Mouse (Mus musculus) limb, embryonic 15.5 days (tissue): ENCODE data around the gene Arhgap15. TPM values are rescaled to one million over a fixed set of nuclear protein-coding genes. Genes with fewer than 3 reads are reported as not detected.

ENCODE experiments used
- ATAC-seq: fragments of 200-750 bp; cut with Nextera tagmentation; 2 replicates; pipeline ENCODE4 v1.8.0; 2017; ENCODE audit warnings: low read depth, moderate TSS enrichment; ENCODE audit not compliant: insufficient number of reproducible peaks, low FRiP score, low TSS enrichment
- H3K27ac ChIP-seq: fragments of 300-500 bp; sonication (generic); 2 replicates; pipeline ENCODE4 v1.5.1; 2015; ENCODE audit warnings: moderate library complexity, mild to moderate bottlenecking, inconsistent platforms
- H3K27me3 ChIP-seq: fragments of 300-500 bp; sonication (generic); 2 replicates; pipeline ENCODE4 v1.6.1; 2015; ENCODE audit warnings: inconsistent platforms
- H3K36me3 ChIP-seq: fragments of 300-500 bp; sonication (generic); 2 replicates; pipeline ENCODE4 v1.6.1; 2015; ENCODE audit warnings: inconsistent platforms
- H3K4me1 ChIP-seq: fragments of 300-500 bp; sonication (generic); 2 replicates; pipeline ENCODE4 v1.6.1; 2015; ENCODE audit warnings: inconsistent platforms
- H3K4me2 ChIP-seq: fragments of 300-500 bp; sonication (generic); 2 replicates; pipeline ENCODE4 v1.6.1; 2015; ENCODE audit warnings: mild to moderate bottlenecking, inconsistent platforms
- H3K4me3 ChIP-seq: fragments of 300-500 bp; sonication (generic); 2 replicates; pipeline ENCODE4 v1.5.1; 2015; ENCODE audit warnings: mild to moderate bottlenecking, inconsistent platforms
- H3K9ac ChIP-seq: fragments of 300-500 bp; sonication (generic); 2 replicates; pipeline ENCODE4 v1.6.1; 2015; ENCODE audit warnings: inconsistent platforms
- H3K9me3 ChIP-seq: fragments of 300-500 bp; sonication (generic); 2 replicates; pipeline ENCODE4 v1.6.1; 2016; ENCODE audit warnings: inconsistent platforms
- WGBS: fragments of 180-500 bp; shearing (Covaris S2); methylation state at CpG from one replicate; pipeline ENCODE4 v1.1.7; 2015; 5-methylcytosine and 5-hydroxymethylcytosine counted together
- polyA plus RNA-seq: library from polyadenylated mRNA; unstranded; fragments of >200 nt; fragmentation: Nextera tagmentation; extraction: Ambion mirVana; gene quantifications from 2 replicates; pipeline ENCODE4 v1.2.1, GENCODE M21; 2015

Arhgap15 gene
- polyA plus RNA-seq, 1 experiment from 2014 or later: 2.7 TPM

DNA sequence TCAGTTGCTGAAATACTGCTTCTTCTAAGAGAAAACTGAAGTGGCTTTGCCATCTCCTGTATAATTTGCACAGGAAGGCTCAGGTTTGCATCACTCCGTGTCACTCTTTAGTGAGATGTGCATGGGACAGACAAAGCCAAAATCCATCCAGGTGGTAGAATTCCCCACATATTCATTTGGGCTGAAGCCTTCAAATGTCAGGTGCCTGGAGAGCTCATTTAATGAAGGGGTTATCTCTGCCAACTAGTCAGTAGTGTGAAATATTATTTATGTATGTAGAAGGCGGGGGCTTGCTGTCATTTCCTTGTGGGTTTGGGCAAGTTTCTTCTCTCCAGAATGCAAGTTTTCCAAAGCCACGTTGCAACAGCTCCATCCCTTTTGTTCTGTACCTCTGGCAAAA lies 268.1 kb downstream of the Arhgap15 start:
- ATAC-seq: no peak
- no peak overlapping the region for H3K9ac ChIP-seq
- 77% methylated on average over 3 of the region's 3 CpGs for WGBS

GRCm38 (mm10) chr2:44017405-44018026 lies 268.9 kb downstream of the Arhgap15 start:
- Histone ChIP-seq H3K4me2 (no peak overlapping the region), H3K9ac (no peak overlapping the region), H3K9me3 (no peaks in the 10 kb centered on the region), H3K27ac (no peak overlapping the region), H3K36me3 (no peaks in the 10 kb centered on the region), H3K4me3 (no peak overlapping the region), H3K4me1 (no peaks in the 10 kb centered on the region), H3K27me3 (no peaks in the 10 kb centered on the region)
- ATAC-seq: no peak
- 86% methylated on average over 14 of the region's 14 CpGs for WGBS

More for the DNA sequence above, 268.1 kb downstream of the Arhgap15 start:
- H3K4me1 ChIP-seq: no peaks in the 10 kb centered on the region
- H3K4me2 ChIP-seq: no peak overlapping the region
- H3K27ac ChIP-seq: no peak overlapping the region
- H3K36me3 ChIP-seq: no peaks in the 10 kb centered on the region
- H3K27me3 ChIP-seq: no peaks in the 10 kb centered on the region
- no peak overlapping the region for H3K4me3 ChIP-seq
- H3K9me3 ChIP-seq: no peaks in the 10 kb centered on the region

DNA sequence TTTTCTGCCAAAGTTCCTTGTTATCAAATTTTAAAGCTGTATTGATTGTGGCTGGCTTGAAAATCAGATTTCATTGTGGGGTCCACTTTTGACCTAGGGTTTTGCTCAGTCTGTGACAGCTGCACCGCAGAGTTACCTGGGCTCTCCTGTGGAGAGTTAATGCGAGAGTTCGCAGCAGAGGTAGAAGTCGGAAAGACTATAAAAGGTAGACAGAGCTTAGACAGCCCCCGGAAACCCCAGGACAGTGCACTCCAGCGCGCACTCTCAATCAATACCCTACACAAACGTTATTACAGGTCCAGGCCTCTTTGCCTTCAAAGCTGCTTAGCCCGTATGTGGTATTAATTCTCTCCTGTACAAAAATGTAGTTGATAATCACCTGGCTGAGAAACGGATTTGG lies 269.4 kb downstream of the Arhgap15 start:
- no peaks in the 10 kb centered on the region for H3K4me1 ChIP-seq
- no peak overlapping the region for H3K9ac ChIP-seq
- no peaks in the 10 kb centered on the region for H3K27me3 ChIP-seq
- no peak overlapping the region for H3K4me3 ChIP-seq
- WGBS: 78% methylated on average over 10 of the region's 10 CpGs
- no peak overlapping the region for H3K4me2 ChIP-seq
- ATAC-seq: no peak
- no peaks in the 10 kb centered on the region for H3K36me3 ChIP-seq
- H3K9me3 ChIP-seq: no peaks in the 10 kb centered on the region
- no peak overlapping the region for H3K27ac ChIP-seq

GRCm38 (mm10) chr2:44024704-44025103 lies 276.1 kb downstream of the Arhgap15 start:
- Histone ChIP-seq H3K4me3 (no peak overlapping the region), H3K9ac (no peak overlapping the region), H3K4me2 (no peak overlapping the region), H3K4me1 (no peaks in the 10 kb centered on the region), H3K27ac (no peak overlapping the region), H3K27me3 (no peaks in the 10 kb centered on the region), H3K9me3 (no peaks in the 10 kb centered on the region), H3K36me3 (no peaks in the 10 kb centered on the region)
- WGBS: 84% methylated on average over 1 of the region's 1 CpGs
- ATAC-seq: no peak

DNA sequence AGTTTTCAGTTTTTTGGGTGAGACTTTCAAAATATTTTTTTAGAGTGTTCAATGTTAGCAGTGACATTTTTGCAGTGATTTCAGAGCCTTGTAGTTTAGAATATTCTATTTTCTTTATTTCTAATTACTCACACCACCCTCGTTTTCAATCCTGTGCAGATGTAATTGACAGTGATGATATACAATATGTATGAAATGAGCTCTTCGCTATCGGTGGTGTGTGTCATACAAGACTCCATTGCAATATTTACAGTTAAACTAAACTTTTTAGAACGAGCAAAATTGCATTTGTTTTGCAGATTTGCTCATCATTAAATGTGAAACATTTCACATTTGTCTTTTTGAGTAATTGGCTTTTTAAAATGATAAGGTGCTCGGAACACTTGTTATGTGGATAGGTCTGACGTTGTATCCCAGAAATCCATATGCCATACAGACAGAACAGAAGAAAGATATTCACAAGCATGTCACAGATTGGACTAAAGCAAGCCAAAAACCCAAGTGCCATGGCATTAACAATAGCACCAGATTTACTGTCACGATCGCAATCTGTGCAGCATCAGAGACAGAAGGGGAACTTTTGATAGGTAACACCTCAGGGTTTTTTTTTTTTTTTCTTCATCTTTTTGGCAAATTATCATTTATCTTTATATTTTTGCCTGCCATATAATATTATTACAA lies 280.6 kb downstream of the Arhgap15 start:
- no peak overlapping the region for H3K27ac ChIP-seq
- no peaks in the 10 kb centered on the region for H3K27me3 ChIP-seq
- H3K4me2 ChIP-seq: no peak overlapping the region
- no peaks in the 10 kb centered on the region for H3K36me3 ChIP-seq
- H3K4me1 ChIP-seq: no peaks in the 10 kb centered on the region
- no peak for ATAC-seq
- WGBS: 84% methylated on average over 8 of the region's 8 CpGs
- H3K4me3 ChIP-seq: no peak overlapping the region
- H3K9ac ChIP-seq: no peak overlapping the region
- H3K9me3 ChIP-seq: no peaks in the 10 kb centered on the region

GRCm38 (mm10) chr2:44029865-44030264 lies 281.2 kb downstream of the Arhgap15 start:
- no peak overlapping the region for H3K4me3 ChIP-seq
- no peak overlapping the region for H3K27ac ChIP-seq
- no peak overlapping the region for H3K4me2 ChIP-seq
- H3K36me3 ChIP-seq: no peaks in the 10 kb centered on the region
- no peak overlapping the region for H3K9ac ChIP-seq
- ATAC-seq: no peak
- H3K27me3 ChIP-seq: no peaks in the 10 kb centered on the region
- WGBS: 86% methylated on average over 10 of the region's 10 CpGs
- H3K9me3 ChIP-seq: no peaks in the 10 kb centered on the region
- no peaks in the 10 kb centered on the region for H3K4me1 ChIP-seq

DNA sequence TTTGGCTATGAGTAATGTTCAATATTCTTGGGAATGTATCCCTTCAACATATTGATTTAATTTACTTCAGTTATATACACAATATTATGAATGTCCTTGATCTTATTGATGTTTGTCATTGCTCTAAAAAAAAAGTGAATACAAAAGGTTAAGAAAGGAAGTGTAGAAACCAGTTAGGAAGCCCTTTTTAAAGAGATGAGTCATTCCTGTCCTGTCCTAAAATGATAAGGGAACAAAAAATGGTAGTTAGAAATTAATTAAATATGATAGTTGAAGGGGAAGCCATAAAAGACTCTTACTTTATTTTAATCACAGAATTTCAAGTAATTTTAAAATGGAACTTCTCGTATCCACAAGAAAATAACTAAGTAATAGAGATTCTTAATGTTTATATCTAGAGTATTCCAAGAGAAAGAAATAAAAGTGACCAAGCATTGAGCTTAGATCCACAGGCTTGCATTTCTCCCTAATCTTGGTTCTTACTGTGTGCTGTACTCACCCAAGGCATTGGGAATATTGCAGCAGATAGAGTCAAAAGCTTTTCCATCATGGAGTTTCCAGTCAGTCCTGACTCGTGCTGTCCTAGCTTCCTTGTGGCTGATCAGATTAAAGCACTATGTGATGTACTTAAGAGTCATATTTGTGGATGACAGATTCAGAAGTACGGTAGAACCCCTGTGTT lies 291.0 kb downstream of the Arhgap15 start:
- no peak overlapping the region for H3K4me3 ChIP-seq
- H3K9ac ChIP-seq: no peak overlapping the region
- H3K36me3 ChIP-seq: no peaks in the 10 kb centered on the region
- ATAC-seq: no peak
- no peak overlapping the region for H3K4me2 ChIP-seq
- 80% methylated on average over 3 of the region's 3 CpGs for WGBS
- no peaks in the 10 kb centered on the region for H3K27me3 ChIP-seq
- H3K27ac ChIP-seq: no peak overlapping the region
- no peaks in the 10 kb centered on the region for H3K9me3 ChIP-seq
- H3K4me1 ChIP-seq: 0 out of 2 replicates have a peak, but pooled peaks cover 2% of the 10 kb centered on the region

DNA sequence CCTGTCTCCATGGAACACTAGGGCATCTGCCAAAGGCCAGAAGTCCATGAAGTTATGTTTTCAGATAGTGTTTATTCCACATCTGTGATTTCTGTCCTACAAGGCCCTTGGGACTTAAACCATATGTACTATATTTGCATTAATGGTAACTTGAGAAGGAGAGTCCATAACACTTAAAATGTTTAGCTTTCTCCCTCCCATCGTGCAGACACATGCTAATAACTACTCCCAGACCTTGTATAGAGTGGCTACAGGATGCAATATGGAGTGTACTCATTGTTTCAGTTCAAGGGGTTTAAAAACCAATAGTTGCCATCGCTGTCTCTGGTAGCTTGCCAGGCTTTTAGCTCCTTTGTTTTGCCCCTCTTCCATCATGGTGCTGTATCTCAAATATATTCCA lies 295.5 kb downstream of the Arhgap15 start:
- no peak overlapping the region for H3K4me2 ChIP-seq
- no peak for ATAC-seq
- H3K36me3 ChIP-seq: no peaks in the 10 kb centered on the region
- H3K9ac ChIP-seq: no peak overlapping the region
- H3K27ac ChIP-seq: no peak overlapping the region
- H3K9me3 ChIP-seq: no peaks in the 10 kb centered on the region
- 0 out of 2 replicates have a peak, but pooled peaks cover 2% of the 10 kb centered on the region for H3K4me1 ChIP-seq
- H3K27me3 ChIP-seq: no peaks in the 10 kb centered on the region
- H3K4me3 ChIP-seq: no peak overlapping the region
- WGBS: 26% methylated on average over 2 of the region's 2 CpGs

DNA sequence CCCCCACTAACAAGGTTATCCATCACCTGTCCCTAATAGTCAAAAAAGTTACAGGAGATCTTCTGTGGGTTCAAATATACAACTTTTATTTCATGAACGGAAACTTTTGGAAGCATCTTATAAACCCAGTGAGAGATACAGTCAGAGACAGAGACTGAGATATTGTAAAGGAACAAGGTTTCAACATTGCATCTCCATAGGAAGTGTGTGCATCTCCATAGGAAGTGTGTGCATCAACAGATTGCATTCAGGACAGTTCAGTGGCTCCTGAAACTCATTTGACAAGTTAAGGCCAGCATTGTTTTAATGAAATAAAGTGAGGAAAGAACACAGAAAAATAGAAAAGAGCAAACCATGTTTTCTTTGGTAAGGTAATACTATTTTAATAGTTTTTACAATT lies 296.0 kb downstream of the Arhgap15 start:
- 69% methylated on average over 1 of the region's 1 CpGs for WGBS
- Histone ChIP-seq H3K36me3 (no peaks in the 10 kb centered on the region), H3K4me1 (0 out of 2 replicates have a peak, but pooled peaks cover 2% of the 10 kb centered on the region), H3K27ac (no peak overlapping the region), H3K9me3 (no peaks in the 10 kb centered on the region), H3K27me3 (no peaks in the 10 kb centered on the region), H3K4me2 (no peak overlapping the region), H3K4me3 (no peak overlapping the region), H3K9ac (no peak overlapping the region)
- ATAC-seq: no peak

GRCm38 (mm10) chr2:44045231-44045630 lies 296.6 kb downstream of the Arhgap15 start:
- Histone ChIP-seq H3K36me3 (no peaks in the 10 kb centered on the region), H3K27ac (no peak overlapping the region), H3K4me3 (no peak overlapping the region), H3K4me1 (0 out of 2 replicates have a peak, but pooled peaks cover 2% of the 10 kb centered on the region), H3K9me3 (no peaks in the 10 kb centered on the region), H3K27me3 (no peaks in the 10 kb centered on the region), H3K4me2 (no peak overlapping the region), H3K9ac (no peak overlapping the region)
- no peak for ATAC-seq
- 42% methylated on average over 1 of the region's 1 CpGs for WGBS

- H3K27me3 ChIP-seq: no peaks in the 10 kb centered on the region
- H3K27ac ChIP-seq: no peak overlapping the region
- no peak overlapping the region for H3K4me3 ChIP-seq
- no peaks in the 10 kb centered on the region for H3K36me3 ChIP-seq
- no peak overlapping the region for H3K9ac ChIP-seq
- no peak overlapping the region for H3K4me2 ChIP-seq
- no peak for ATAC-seq
- H3K4me1 ChIP-seq: 0 out of 2 replicates have a peak, but pooled peaks cover 4% of the 10 kb centered on the region
- 52% methylated on average over 9 of the region's 9 CpGs for WGBS
- no peaks in the 10 kb centered on the region for H3K9me3 ChIP-seq
Measured at GRCm38 (mm10) chr2:44060306-44060705, 311.7 kb downstream of the Arhgap15 start.

GRCm38 (mm10) chr2:44060716-44061115 lies 312.1 kb downstream of the Arhgap15 start:
- no peak overlapping the region for H3K4me3 ChIP-seq
- no peak overlapping the region for H3K27ac ChIP-seq
- WGBS: 41% methylated on average over 8 of the region's 8 CpGs
- no peaks in the 10 kb centered on the region for H3K27me3 ChIP-seq
- H3K9me3 ChIP-seq: no peaks in the 10 kb centered on the region
- no peak overlapping the region for H3K9ac ChIP-seq
- ATAC-seq: no peak
- no peak overlapping the region for H3K4me2 ChIP-seq
- 0 out of 2 replicates have a peak, but pooled peaks cover 4% of the 10 kb centered on the region for H3K4me1 ChIP-seq
- no peaks in the 10 kb centered on the region for H3K36me3 ChIP-seq
